Comparison of ENCODE assay signal across 8 mouse cellular contexts in genomic region chr14:34188629-34189028, GRCm38 (mm10). TPM values are rescaled to one million over a fixed set of nuclear protein-coding genes. Genes with fewer than 3 reads are reported as not detected.
DNase-seq lines count a peak whose midpoint lies in the region; ATAC-seq and TF ChIP-seq lines count a peak whose summit lies in the region.

No protein-coding gene starts in this region.

- TF ChIP-seq POLR2A in CH12.LX (IDR thresholded peaks at IDR 0.05; ENCODE audit: low read depth, low read length), result no peak

- 76% methylated on average over 5 of the region's 5 CpGs for WGBS in kidney, embryonic 14.5 days
- 68% methylated on average over 5 of the region's 5 CpGs for WGBS in embryonic facial prominence, embryonic 11.5 days
- 64% methylated on average over 5 of the region's 5 CpGs for WGBS in limb, embryonic 11.5 days
- 77% methylated on average over 5 of the region's 5 CpGs for WGBS in intestine, embryonic 16.5 days

- peak; percentile 72 for TF ChIP-seq RAD21 in CH12.LX (IDR thresholded peaks at IDR 0.05; ENCODE audit: low read depth, low read length)

- H3K9ac ChIP-seq in kidney, embryonic 14.5 days (ENCODE audit: low read depth, low read length), result no peak overlapping the region
- H3K9ac ChIP-seq in CH12.LX (ENCODE audit: insufficient read depth, low read depth), result no peak overlapping the region
- H3K9ac ChIP-seq in embryonic facial prominence, embryonic 11.5 days (replicated peaks; ENCODE audit: low read length), result no peak overlapping the region
- no peak overlapping the region for H3K9ac ChIP-seq in limb, embryonic 11.5 days (ENCODE audit: low read length)
- H3K9ac ChIP-seq in intestine, embryonic 16.5 days (ENCODE audit: low read depth, low read length), result no peak overlapping the region

- H3K9me3 ChIP-seq in kidney, embryonic 14.5 days (ENCODE audit: control insufficient read depth, low read length), result no peaks in the 10 kb centered on the region
- H3K9me3 ChIP-seq in CH12.LX (replicated peaks; ENCODE audit: low read length), result no peaks in the 10 kb centered on the region
- no peaks in the 10 kb centered on the region for H3K9me3 ChIP-seq in embryonic facial prominence, embryonic 11.5 days (replicated peaks; ENCODE audit: control insufficient read depth, low read length)
- no peaks in the 10 kb centered on the region for H3K9me3 ChIP-seq in limb, embryonic 11.5 days (ENCODE audit: control insufficient read depth, low read length)
- H3K9me3 ChIP-seq in intestine, embryonic 16.5 days (ENCODE audit: control insufficient read depth, low read length), result no peaks in the 10 kb centered on the region

- peak; percentile 50 for DNase-seq in kidney, adult 11 months
- peak; percentile 78 for DNase-seq in CH12.LX (ENCODE audit: extremely low read depth)
- peak; percentile 86 for DNase-seq in adrenal gland, adult 2 months
- peak; percentile 19 for DNase-seq in embryonic facial prominence, embryonic 11.5 days (ENCODE audit: low spot score)
- DNase-seq in limb, embryonic 11.5 days (ENCODE audit: low spot score), result peak; percentile 44
- peak; percentile 66 for DNase-seq in ovary, postnatal 36 days (ENCODE audit: low spot score)

- in situ Hi-C loops in CH12.LX (cut with MboI; ENCODE audit: low pct_ligation_motif_present, low pct_unique_long_range_greater_than_20kb, low sequenced_read_pairs), result no loop called here

- no peaks in the 10 kb centered on the region for H3K4me1 ChIP-seq in kidney, embryonic 14.5 days (ENCODE audit: control insufficient read depth, insufficient read depth, low read length)
- H3K4me1 ChIP-seq in CH12.LX (ENCODE audit: control insufficient read depth in 1 of 2, insufficient read depth in 2 of 2), result peaks cover 12 to 51% of the 10 kb centered on the region in 2 experiments
- no peaks in the 10 kb centered on the region for H3K4me1 ChIP-seq in embryonic facial prominence, embryonic 11.5 days (ENCODE audit: control insufficient read depth, insufficient read depth, low read length)
- H3K4me1 ChIP-seq in limb, embryonic 11.5 days (ENCODE audit: control insufficient read depth, insufficient read depth, low read length), result no peaks in the 10 kb centered on the region
- no peaks in the 10 kb centered on the region for H3K4me1 ChIP-seq in intestine, embryonic 16.5 days (ENCODE audit: control insufficient read depth, insufficient read depth, low read length)

- H3K79me2 ChIP-seq in CH12.LX (replicated peaks; ENCODE audit: control insufficient read depth, extremely low read depth, insufficient read depth, poor library complexity, severe bottlenecking), result no peaks in the 10 kb centered on the region

- TF ChIP-seq EP300 in CH12.LX (IDR thresholded peaks at IDR 0.05; ENCODE audit: low read length), result no peak

- H3K4me2 ChIP-seq in kidney, embryonic 14.5 days (replicated peaks; ENCODE audit: low read depth, low read length), result no peak overlapping the region
- H3K4me2 ChIP-seq in CH12.LX (ENCODE audit: insufficient read depth, low read depth, poor library complexity, severe bottlenecking), result no peak overlapping the region
- H3K4me2 ChIP-seq in embryonic facial prominence, embryonic 11.5 days (ENCODE audit: low read depth, low read length), result no peak overlapping the region
- no peak overlapping the region for H3K4me2 ChIP-seq in limb, embryonic 11.5 days (ENCODE audit: low read depth, severe bottlenecking)
- no peak overlapping the region for H3K4me2 ChIP-seq in intestine, embryonic 16.5 days (ENCODE audit: low read depth, low read length)

- ATAC-seq in kidney, embryonic 14.5 days (ENCODE audit: low FRiP score, low TSS enrichment), result no peak
- ATAC-seq in embryonic facial prominence, embryonic 11.5 days (replicated peaks; ENCODE audit: insufficient number of reproducible peaks, low FRiP score, low TSS enrichment, low read depth), result no peak
- no peak for ATAC-seq in limb, embryonic 11.5 days (ENCODE audit: insufficient number of reproducible peaks, low FRiP score, low TSS enrichment, low read depth)
- ATAC-seq in intestine, embryonic 16.5 days, result no peak

- H3K4me3 ChIP-seq in kidney, embryonic 14.5 days (ENCODE audit: low read length), result no peak overlapping the region
- H3K4me3 ChIP-seq in CH12.LX (replicated peaks in 1 of 3; ENCODE audit: low read depth in 2 of 3, low read length in 2 of 3, poor library complexity in 1 of 3), result no peak overlapping the region
- no peak overlapping the region for H3K4me3 ChIP-seq in embryonic facial prominence, embryonic 11.5 days (ENCODE audit: low read depth, low read length)
- H3K4me3 ChIP-seq in limb, embryonic 11.5 days (ENCODE audit: low read depth, low read length), result no peak overlapping the region
- no peak overlapping the region for H3K4me3 ChIP-seq in intestine, embryonic 16.5 days (ENCODE audit: low read length)

- H3K27ac ChIP-seq in kidney, embryonic 14.5 days (ENCODE audit: low read depth, low read length), result no peak overlapping the region
- no peak overlapping the region for H3K27ac ChIP-seq in CH12.LX (ENCODE audit: insufficient read depth, low read depth)
- no peak overlapping the region for H3K27ac ChIP-seq in embryonic facial prominence, embryonic 11.5 days (replicated peaks; ENCODE audit: low read depth, low read length)
- H3K27ac ChIP-seq in limb, embryonic 11.5 days (replicated peaks; ENCODE audit: low read depth, low read length), result no peak overlapping the region
- H3K27ac ChIP-seq in intestine, embryonic 16.5 days (ENCODE audit: low read length), result no peak overlapping the region

- TF ChIP-seq CTCF in CH12.LX (conservative IDR thresholded peaks at IDR 0.05 in 1 of 2, IDR thresholded peaks at IDR 0.05 in 1 of 2; ENCODE audit: low read depth in 2 of 2, low read length in 2 of 2), result peak; percentile 74 to 96

- no peaks in the 10 kb centered on the region for H3K27me3 ChIP-seq in kidney, embryonic 14.5 days (ENCODE audit: control insufficient read depth, insufficient read depth, low read length)
- H3K27me3 ChIP-seq in CH12.LX (replicated peaks), result no peaks in the 10 kb centered on the region
- H3K27me3 ChIP-seq in embryonic facial prominence, embryonic 11.5 days (ENCODE audit: control insufficient read depth, insufficient read depth, low read length), result no peaks in the 10 kb centered on the region
- H3K27me3 ChIP-seq in limb, embryonic 11.5 days (ENCODE audit: control insufficient read depth, insufficient read depth, low read length), result no peaks in the 10 kb centered on the region
- H3K27me3 ChIP-seq in intestine, embryonic 16.5 days (replicated peaks; ENCODE audit: control insufficient read depth, insufficient read depth, low read length), result no peaks in the 10 kb centered on the region

- H3K36me3 ChIP-seq in kidney, embryonic 14.5 days (ENCODE audit: control insufficient read depth, insufficient read depth, low read length), result no peaks in the 10 kb centered on the region
- H3K36me3 ChIP-seq in CH12.LX (replicated peaks in 1 of 2; ENCODE audit: control insufficient read depth in 1 of 2, insufficient read depth in 1 of 2, low read length in 1 of 2), result no peaks in the 10 kb centered on the region
- H3K36me3 ChIP-seq in embryonic facial prominence, embryonic 11.5 days (replicated peaks; ENCODE audit: control insufficient read depth, insufficient read depth, low read depth, low read length), result no peaks in the 10 kb centered on the region
- H3K36me3 ChIP-seq in limb, embryonic 11.5 days (ENCODE audit: control insufficient read depth, insufficient read depth, low read length), result no peaks in the 10 kb centered on the region
- no peaks in the 10 kb centered on the region for H3K36me3 ChIP-seq in intestine, embryonic 16.5 days (ENCODE audit: control insufficient read depth, insufficient read depth, low read length)

- dilution Hi-C loops in CH12.LX (cut with MboI; ENCODE audit: extremely low pct_ligation_motif_present, extremely low pct_unique_long_range_greater_than_20kb, low sequenced_read_pairs), result no loop called here

TF ChIP-seq in CH12.LX, 34 proteins besides CTCF, POLR2A, EP300 and RAD21 (continues in another document):
- TF ChIP-seq CHD1 (IDR thresholded peaks at IDR 0.05; ENCODE audit: low read depth, low read length) (no peak), JUND (conservative IDR thresholded peaks at IDR 0.05; ENCODE audit: low read depth, low read length) (0 out of 2 replicates have a peak, but pooled peaks have one; percentile 15)

RNA-seq across cellular contexts. Expression of gene Gprin2, which starts 12.8 kb away (rescaled TPM):
- polyA plus RNA-seq in kidney, embryonic 14.5 days (2014; fragmentation: Nextera tagmentation; extraction: Ambion mirVana), result 0.24 and 0.42 TPM in 2 replicates
- total RNA-seq in CH12.LX (2012; rRNA removed) (0.21 and 0.80 TPM in 2 replicates), CH12.LX (2014; rRNA removed) (0.01 and 0.04 TPM in 2 replicates)
- 0.05 and 0.16 TPM in 2 replicates for polyA plus RNA-seq in CH12.LX (2012; ENCODE audit: insufficient read length, low read depth)
- 1 to 10 TPM; 1.4 to 2.8 TPM for total RNA-seq in adrenal gland, adult 2 months (2021)
- 0.85 and 1.3 TPM in 2 replicates for polyA plus RNA-seq in adrenal gland, adult 2 months (2012; rRNA removed)
- 0.32 and 0.36 TPM in 2 replicates for polyA plus RNA-seq in embryonic facial prominence, embryonic 11.5 days (2014; fragmentation: Nextera tagmentation; extraction: Ambion mirVana)
- 0.41 and 0.44 TPM in 2 replicates for polyA plus RNA-seq in limb, embryonic 11.5 days (2014; fragmentation: Nextera tagmentation; extraction: Ambion mirVana)
- 0.26 and 0.27 TPM in 2 replicates for polyA plus RNA-seq in intestine, embryonic 16.5 days (2015; fragmentation: Nextera tagmentation; extraction: Ambion mirVana)

RNA-seq across cellular contexts. Expression of gene Syt15, which starts 30.8 kb away (rescaled TPM):
- polyA plus RNA-seq in kidney, embryonic 14.5 days (2014; fragmentation: Nextera tagmentation; extraction: Ambion mirVana), result 0.46 and 0.49 TPM in 2 replicates
- not detected in 2 replicates for total RNA-seq in CH12.LX (2012; rRNA removed)
- not detected in 2 replicates for total RNA-seq in CH12.LX (2014; rRNA removed)
- 0.10 TPM in 1 of 2 replicates, not detected in the other for polyA plus RNA-seq in CH12.LX (2012; ENCODE audit: insufficient read length, low read depth)
- total RNA-seq in adrenal gland, adult 2 months (2021), result under 1 TPM; 0.17 to 0.24 TPM
- polyA plus RNA-seq in adrenal gland, adult 2 months (2012; rRNA removed), result 0.52 and 0.85 TPM in 2 replicates
- 0.06 TPM in 1 of 2 replicates, not detected in the other for polyA plus RNA-seq in embryonic facial prominence, embryonic 11.5 days (2014; fragmentation: Nextera tagmentation; extraction: Ambion mirVana)
- 0.13 and 0.14 TPM in 2 replicates for polyA plus RNA-seq in limb, embryonic 11.5 days (2014; fragmentation: Nextera tagmentation; extraction: Ambion mirVana)
- polyA plus RNA-seq in intestine, embryonic 16.5 days (2015; fragmentation: Nextera tagmentation; extraction: Ambion mirVana), result 0.86 and 1.2 TPM in 2 replicates

RNA-seq across cellular contexts. Expression of gene Npy4r, which starts 36.3 kb away (rescaled TPM):
- polyA plus RNA-seq in kidney, embryonic 14.5 days (2014; fragmentation: Nextera tagmentation; extraction: Ambion mirVana), result 0.06 and 0.11 TPM in 2 replicates
- total RNA-seq in CH12.LX (2012; rRNA removed), result 0.04 TPM in 2 replicates
- not detected in 2 replicates for total RNA-seq in CH12.LX (2014; rRNA removed)
- polyA plus RNA-seq in CH12.LX (2012; ENCODE audit: insufficient read length, low read depth), result not detected in 2 replicates
- total RNA-seq in adrenal gland, adult 2 months (2021), result under 1 TPM; 0.09 to 0.10 TPM
- polyA plus RNA-seq in adrenal gland, adult 2 months (2012; rRNA removed), result 0.02 and 0.15 TPM in 2 replicates
- 0.20 TPM in 1 of 2 replicates, not detected in the other for polyA plus RNA-seq in embryonic facial prominence, embryonic 11.5 days (2014; fragmentation: Nextera tagmentation; extraction: Ambion mirVana)
- polyA plus RNA-seq in limb, embryonic 11.5 days (2014; fragmentation: Nextera tagmentation; extraction: Ambion mirVana), result not detected in 2 replicates
- polyA plus RNA-seq in intestine, embryonic 16.5 days (2015; fragmentation: Nextera tagmentation; extraction: Ambion mirVana), result 0.42 and 0.48 TPM in 2 replicates

Comparison
In these comparisons a context has a peak if more than half of its experiments do, and no peak if none do; other contexts are left out.
1. DNase-seq: peak in every context shown above with its lines; median percentile 86 in adrenal gland, adult 2 months; 78 in CH12.LX; 66 in ovary, postnatal 36 days; 50 in kidney, adult 11 months; 44 in limb, embryonic 11.5 days; 19 in embryonic facial prominence, embryonic 11.5 days.